2 mouse cellular contexts compared by ENCODE assay signal in the genomic region with DNA sequence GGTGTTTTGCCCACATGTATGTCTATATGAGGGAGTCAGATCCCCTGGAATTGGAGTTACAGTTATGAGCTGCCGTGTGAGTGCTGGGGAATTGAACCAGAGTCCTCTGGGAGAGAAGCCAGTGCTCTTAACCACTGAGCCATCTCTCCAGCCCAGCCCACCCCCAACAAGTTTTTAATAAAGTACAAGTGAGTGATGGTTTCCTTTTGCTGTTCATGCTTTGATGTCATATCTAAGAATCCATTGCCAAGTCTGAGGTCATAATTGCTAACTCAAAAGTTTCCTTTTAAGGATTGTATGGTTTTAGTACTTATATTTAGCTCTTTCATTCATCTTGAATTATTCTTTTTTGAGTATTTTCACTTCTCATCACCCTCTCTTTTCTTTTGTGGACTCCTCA.
A peak's percentile ranks its signal among the peaks of the same experiment; 100 is the strongest.
TF ChIP-seq lines count a peak whose summit lies in the region.

No protein-coding gene starts in this region.

TF ChIP-seq in CH12.LX, 34 proteins besides CTCF, POLR2A, EP300 and RAD21:
- 0 out of 2 replicates have a peak, but pooled peaks have one; percentile 49 for TF ChIP-seq TBP (conservative IDR thresholded peaks at IDR 0.05; ENCODE audit: low read depth, low read length)
- TF ChIP-seq USF1 (IDR thresholded peaks at IDR 0.05; ENCODE audit: low read depth, low read length): no peak

TF ChIP-seq in MEL, 35 proteins besides CTCF, POLR2A, EP300 and RAD21:
- TF ChIP-seq NRF1 (IDR thresholded peaks at IDR 0.05; ENCODE audit: insufficient read depth, low read depth, low read length, poor library complexity, severe bottlenecking) (no peak), TBP (IDR thresholded peaks at IDR 0.05; ENCODE audit: low read depth, low read length) (peak; percentile 72), MAX (IDR thresholded peaks at IDR 0.05; ENCODE audit: low read length) (no peak)
